ENCODE assay signal across 8 mouse cellular contexts in the genomic region with DNA sequence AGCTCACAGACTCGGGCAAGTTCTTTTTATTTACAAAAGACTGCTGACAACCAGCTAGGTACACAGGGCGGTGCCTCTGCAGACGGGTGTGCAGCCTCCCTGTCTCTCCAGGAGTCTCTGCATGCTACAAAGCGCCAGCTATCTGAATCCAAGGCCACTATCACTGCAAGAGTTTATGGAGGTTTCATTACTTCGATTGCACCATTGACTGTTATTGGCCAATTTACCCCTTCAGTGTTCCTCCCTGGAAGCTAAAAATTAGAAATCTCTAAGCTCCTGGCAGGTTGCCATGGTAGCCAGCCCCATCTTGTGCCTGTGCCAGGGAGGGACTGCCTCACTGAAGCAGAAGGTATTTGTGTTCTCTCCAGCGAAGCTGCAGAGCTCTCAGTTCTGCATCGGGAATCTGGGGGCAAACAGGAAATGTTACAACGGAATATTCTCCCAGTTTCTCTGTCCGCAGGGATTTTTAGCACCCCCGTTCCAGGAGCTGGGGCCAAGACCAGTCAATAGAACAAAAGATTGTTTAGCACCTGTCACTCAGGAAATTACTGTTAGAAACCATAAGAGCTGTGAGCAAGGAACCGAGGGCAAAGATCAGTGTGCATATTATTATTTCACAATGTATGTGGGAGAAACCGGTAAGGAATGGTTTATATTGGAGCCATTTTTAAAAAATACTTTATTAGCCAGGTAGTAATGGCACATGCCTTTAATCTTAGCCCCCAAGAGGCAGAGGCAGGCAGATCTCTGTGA. TPM values are rescaled to one million over a fixed set of nuclear protein-coding genes. Genes with fewer than 3 reads are reported as not detected.
DNase-seq lines count a peak whose midpoint lies in the region; ATAC-seq lines count a peak whose summit lies in the region.

No protein-coding gene starts in this region.

- H3K4me1 ChIP-seq in heart, embryonic 15.5 days (replicated peaks), result peaks cover 35% of the 10 kb centered on the region

- no peaks in the 10 kb centered on the region for H3K27me3 ChIP-seq in heart, embryonic 15.5 days

- no peak overlapping the region for H3K4me2 ChIP-seq in heart, embryonic 15.5 days

- 50% methylated on average over 12 of the region's 12 CpGs for WGBS in heart, embryonic 15.5 days

- H3K9me3 ChIP-seq in heart, embryonic 15.5 days (replicated peaks), result no peaks in the 10 kb centered on the region

- no peak for DNase-seq in heart, adult 9 months (ENCODE audit: low spot score in 2 of 2)
- DNase-seq in adrenal gland, postnatal 14 days, result peak; percentile 74
- DNase-seq in gonadal fat pad, adult 2 months (ENCODE audit: low read depth), result peak; percentile 61
- DNase-seq in left cerebral cortex, adult 18-20 months (ENCODE audit: low spot score in 2 of 2), result peak; percentile 55 to 60
- peak; percentile 62 for DNase-seq in right cerebral cortex, postnatal 4 days
- DNase-seq in embryo, embryonic 11 days, result no peak
- DNase-seq in spleen, postnatal 14 days (ENCODE audit: low spot score in 2 of 2), result no peak

- peaks cover 42% of the 10 kb centered on the region for H3K36me3 ChIP-seq in heart, embryonic 15.5 days

- ATAC-seq in heart, embryonic 15.5 days (replicated peaks; ENCODE audit: insufficient number of reproducible peaks, insufficient read depth, low FRiP score, low read depth), result 0 out of 2 replicates have a peak, but pooled peaks have one; percentile 27

- H3K4me3 ChIP-seq in heart, embryonic 15.5 days, result no peak overlapping the region

- peak overlapping the region; percentile 20 for H3K27ac ChIP-seq in heart, embryonic 15.5 days

- no peak overlapping the region for H3K9ac ChIP-seq in heart, embryonic 15.5 days

RNA-seq across cellular contexts. Expression of a gene that starts 49.4 kb away (rescaled TPM):
- 15.1 and 18.6 TPM in 2 replicates for polyA plus RNA-seq in heart, embryonic 15.5 days (2015; fragmentation: Nextera tagmentation; extraction: Ambion mirVana)
- total RNA-seq in adrenal gland, postnatal 14 days (2021), result 38.6 and 42.1 TPM in 2 replicates
- polyA plus RNA-seq in gonadal fat pad, adult 2 months (2012; rRNA removed), result 24.2 and 25.0 TPM in 2 replicates
- 10 to 100 TPM; 78.9 TPM for total RNA-seq in left cerebral cortex, adult 18-20 months (2021)

Comparison
In these comparisons a context has a peak if more than half of its experiments do, and no peak if none do; other contexts are left out.
1. DNase-seq: peak in adrenal gland, postnatal 14 days (single experiment), gonadal fat pad, adult 2 months (single experiment), left cerebral cortex, adult 18-20 months (2 of 2) and right cerebral cortex, postnatal 4 days (single experiment); none in heart, adult 9 months (0 of 2), embryo, embryonic 11 days (single experiment) and spleen, postnatal 14 days (0 of 2).